Mouse (Mus musculus) hematopoietic multipotent progenitor cell, adult 10-12 weeks (in vitro differentiated cells): Measurements from ENCODE around the gene Tti1. TPM values are rescaled to one million over a fixed set of nuclear protein-coding genes. Genes with fewer than 3 reads are reported as not detected.

Source experiments
- polyA plus RNA-seq: library from polyadenylated mRNA; stranded (reverse); fragments of >175 nt; gene quantifications from 2 replicates; pipeline ENCODE4 v1.2.3, GENCODE M21; 2012; ENCODE audit warnings: low replicate concordance

The Tti1 gene
- 3.4 and 10.2 TPM in 2 replicates for polyA plus RNA-seq

GRCm38 (mm10) chr2:158028354-158028863 is at the start of gene Tti1, which contains the start of gene Rprd1b:
Gene Tti1 (minus strand): TSS chr2:158028433.
Gene Rprd1b (plus strand): TSS chr2:158028497.

Other genes starting within 250 kb of the Tti1 start
- gene Vstm2l, start 113.8 kb downstream of the Tti1 start, polyA plus RNA-seq, result not detected in 2 replicates
- gene Rprd1b, start 64 bp upstream of the Tti1 start, polyA plus RNA-seq, result 22.2 and 52.4 TPM in 2 replicates
- gene Tgm2, start 118.0 kb upstream of the Tti1 start, polyA plus RNA-seq, result 23.3 and 34.0 TPM in 2 replicates
- gene D630003M21Rik, start 200.8 kb upstream of the Tti1 start, polyA plus RNA-seq, result 0.03 TPM in 1 of 2 replicates, not detected in the other
- not detected in 2 replicates for gene Bpi, start 229.7 kb upstream of the Tti1 start, polyA plus RNA-seq